Mouse (Mus musculus): ENCODE measurements at regions not wholly inside any gene's neighbourhood (a gene's known extent, or its start where the extent isn't known, plus 50 kb on each side); places are given as distances from the start of the nearest gene placed in this dataset.
A peak's percentile ranks its signal among the peaks of the same experiment; 100 is the strongest.
"Not testable (repeated sequence)": the region's sequence is repeated elsewhere in the genome, so short reads cannot be mapped to it uniquely, and the experiment has no call there.

- DNase-seq (ENCODE audit: low spot score in 2 of 2), result no peak
These were observed 191.7 kb downstream of the Tprg start for GRCm38 (mm10) chr16:25478300-25478699.

GRCm38 (mm10) chr16:25483831-25484254 lies 197.2 kb downstream of the Tprg start:
- peak in 1 of 2 experiments; percentile 28 for DNase-seq (ENCODE audit: low spot score in 2 of 2)

GRCm38 (mm10) chr16:25485007-25485406 lies 198.4 kb downstream of the Tprg start:
- no peak for DNase-seq (ENCODE audit: low spot score in 2 of 2)

- no peak for DNase-seq (ENCODE audit: low spot score in 2 of 2)
These were observed 197.0 kb upstream of the Trp63 start for GRCm38 (mm10) chr16:25486477-25487094.

- no peak for DNase-seq (ENCODE audit: low spot score in 2 of 2)
These were observed 192.7 kb upstream of the Trp63 start for GRCm38 (mm10) chr16:25490847-25491246.

- no peak for DNase-seq (ENCODE audit: low spot score in 2 of 2)
These were observed 189.4 kb upstream of the Trp63 start for GRCm38 (mm10) chr16:25494153-25494552.

GRCm38 (mm10) chr16:25495586-25496196 lies 187.9 kb upstream of the Trp63 start:
- DNase-seq (ENCODE audit: low spot score in 2 of 2), result no peak

- DNase-seq (ENCODE audit: low spot score in 2 of 2), result no peak
These were observed 178.7 kb upstream of the Trp63 start for GRCm38 (mm10) chr16:25504829-25505228.

- no peak for DNase-seq (ENCODE audit: low spot score in 2 of 2)
These were observed 166.3 kb upstream of the Trp63 start for GRCm38 (mm10) chr16:25517114-25517868.

GRCm38 (mm10) chr16:25523141-25523540 lies 160.4 kb upstream of the Trp63 start:
- not testable (repeated sequence) for DNase-seq (ENCODE audit: low spot score in 2 of 2)

- no peak for DNase-seq (ENCODE audit: low spot score in 2 of 2)
These were observed 159.9 kb upstream of the Trp63 start for GRCm38 (mm10) chr16:25523621-25524020.

- DNase-seq (ENCODE audit: low spot score in 2 of 2), result no peak
These were observed 155.7 kb upstream of the Trp63 start for GRCm38 (mm10) chr16:25527850-25528249.

- no peak for DNase-seq (ENCODE audit: low spot score in 2 of 2)
These were observed 155.2 kb upstream of the Trp63 start for GRCm38 (mm10) chr16:25528313-25528712.

- no peak for DNase-seq (ENCODE audit: low spot score in 2 of 2)
These were observed 153.9 kb upstream of the Trp63 start for GRCm38 (mm10) chr16:25529681-25530080.

- no peak for DNase-seq (ENCODE audit: low spot score in 2 of 2)
These were observed 151.7 kb upstream of the Trp63 start for GRCm38 (mm10) chr16:25531761-25532336.

- no peak for DNase-seq (ENCODE audit: low spot score in 2 of 2)
These were observed 150.9 kb upstream of the Trp63 start for GRCm38 (mm10) chr16:25532519-25533205.

GRCm38 (mm10) chr16:25533206-25533580 lies 150.4 kb upstream of the Trp63 start:
- DNase-seq (ENCODE audit: low spot score in 2 of 2), result peak; percentile 27 to 78

GRCm38 (mm10) chr16:25536550-25536949 lies 147.0 kb upstream of the Trp63 start:
- no peak for DNase-seq (ENCODE audit: low spot score in 2 of 2)

GRCm38 (mm10) chr16:25549542-25550110 lies 133.9 kb upstream of the Trp63 start:
- DNase-seq (ENCODE audit: low spot score in 2 of 2), result no peak

GRCm38 (mm10) chr16:25557181-25557580 lies 126.4 kb upstream of the Trp63 start:
- no peak for DNase-seq (ENCODE audit: low spot score in 2 of 2)

- no peak for DNase-seq (ENCODE audit: low spot score in 2 of 2)
These were observed 103.3 kb upstream of the Trp63 start for GRCm38 (mm10) chr16:25580216-25580615.

Measured in cerebellum, postnatal 4 days (tissue).